Mouse (Mus musculus): ENCODE data around the gene Ubxn4. TPM values are rescaled to one million over a fixed set of nuclear protein-coding genes. Genes with fewer than 3 reads are reported as not detected.
"Not testable (repeated sequence)": the region's sequence is repeated elsewhere in the genome, so short reads cannot be mapped to it uniquely, and the experiment has no call there.

Ubxn4 gene
- polyA plus RNA-seq, 1 experiment from 2014 or later, result 70.9 TPM

DNA sequence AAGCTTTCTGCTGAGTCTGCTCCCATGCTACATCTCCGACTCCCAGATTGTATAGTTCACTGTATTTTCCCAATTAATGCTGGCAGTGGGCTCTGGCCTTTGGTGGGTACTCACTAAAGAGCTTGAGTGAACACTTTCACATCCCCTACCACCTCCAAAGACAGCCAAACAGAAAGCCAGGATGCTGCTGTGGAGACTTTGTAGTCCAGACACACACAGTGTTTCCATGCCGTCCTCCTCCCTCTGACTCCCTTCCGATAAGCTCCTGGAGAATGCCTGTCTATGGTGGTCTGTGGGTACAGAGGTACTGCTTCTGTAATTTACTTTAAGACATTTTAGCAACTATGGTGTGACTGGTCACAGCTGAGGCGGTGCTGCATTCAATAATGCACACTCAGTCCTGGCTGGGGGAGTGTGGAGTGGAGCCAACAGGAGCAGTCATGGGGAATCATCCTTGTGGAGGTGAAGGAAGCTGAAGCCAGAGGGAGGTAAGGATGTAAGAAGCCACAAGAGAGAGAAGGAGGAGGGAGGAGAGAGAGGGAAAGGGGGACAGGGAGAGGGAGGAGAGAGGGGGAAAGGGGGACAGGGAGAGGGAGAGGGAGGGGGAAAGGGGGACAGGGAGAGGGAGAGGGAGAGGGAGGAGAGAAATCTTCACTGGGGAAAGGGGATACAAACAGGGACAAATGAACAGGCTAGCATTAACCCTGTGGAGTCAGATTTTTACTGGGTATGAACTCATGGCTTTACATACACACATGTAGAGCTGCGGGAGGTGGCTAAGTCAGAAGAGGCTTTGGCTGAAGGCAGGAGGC is 52.2 kb downstream of the Ubxn4 start:
- Histone ChIP-seq H3K4me1 (ENCODE audit: insufficient read depth, low read depth, low read length) (no peaks in the 10 kb centered on the region), H3K4me3 (ENCODE audit: low read depth, low read length) (no peak overlapping the region), H3K9me3 (ENCODE audit: low read length) (no peaks in the 10 kb centered on the region), H3K27me3 (replicated peaks; ENCODE audit: insufficient read depth, low read length) (no peaks in the 10 kb centered on the region), H3K36me3 (ENCODE audit: insufficient read depth, low read length) (no peaks in the 10 kb centered on the region), H3K27ac (ENCODE audit: low read length) (no peak overlapping the region), H3K9ac (replicated peaks; ENCODE audit: low read depth) (no peak overlapping the region), H3K4me2 (replicated peaks; ENCODE audit: low read depth, low read length) (no peak overlapping the region)
- 70% methylated on average over 5 of the region's 5 CpGs for WGBS
- ATAC-seq (no peak), DNase-seq (ENCODE audit: low spot score) (no peak)
- TF ChIP-seq EP300 (IDR thresholded peaks at IDR 0.05) (no peak), CTCF (IDR thresholded peaks at IDR 0.05) (no peak)

DNA sequence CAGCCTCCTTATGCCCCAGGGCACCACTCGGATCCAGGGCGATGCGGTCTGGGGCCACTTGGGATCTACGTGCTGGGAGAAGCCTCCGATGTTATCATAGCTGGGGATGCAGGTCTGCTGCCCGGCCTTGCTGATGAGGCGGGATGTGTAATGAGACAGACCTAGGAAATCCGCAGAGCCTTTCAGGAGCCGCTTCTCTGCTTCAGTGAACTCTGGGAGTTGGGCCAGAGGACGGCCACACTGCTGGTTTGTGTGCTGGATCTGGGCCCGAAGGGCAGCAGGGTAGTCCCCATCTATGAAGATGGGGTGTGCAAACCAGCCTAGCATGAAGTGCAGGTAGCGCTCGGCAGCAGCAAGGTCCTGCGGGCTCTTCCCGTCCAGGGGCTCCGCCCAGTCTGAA is 60.1 kb downstream of the Ubxn4 start:
- Histone ChIP-seq H3K4me1 (ENCODE audit: insufficient read depth, low read depth, low read length) (no peaks in the 10 kb centered on the region), H3K36me3 (ENCODE audit: insufficient read depth, low read length) (no peaks in the 10 kb centered on the region), H3K9me3 (ENCODE audit: low read length) (no peaks in the 10 kb centered on the region), H3K4me3 (ENCODE audit: low read depth, low read length) (no peak overlapping the region), H3K27ac (ENCODE audit: low read length) (no peak overlapping the region), H3K27me3 (replicated peaks; ENCODE audit: insufficient read depth, low read length) (no peaks in the 10 kb centered on the region), H3K4me2 (replicated peaks; ENCODE audit: low read depth, low read length) (no peak overlapping the region), H3K9ac (replicated peaks; ENCODE audit: low read depth) (no peak overlapping the region)
- no peak for ATAC-seq
- WGBS, result 88% methylated on average over 16 of the region's 16 CpGs
- no peak for DNase-seq (ENCODE audit: low spot score)
- TF ChIP-seq EP300 (IDR thresholded peaks at IDR 0.05) (no peak), CTCF (IDR thresholded peaks at IDR 0.05) (no peak)

DNA sequence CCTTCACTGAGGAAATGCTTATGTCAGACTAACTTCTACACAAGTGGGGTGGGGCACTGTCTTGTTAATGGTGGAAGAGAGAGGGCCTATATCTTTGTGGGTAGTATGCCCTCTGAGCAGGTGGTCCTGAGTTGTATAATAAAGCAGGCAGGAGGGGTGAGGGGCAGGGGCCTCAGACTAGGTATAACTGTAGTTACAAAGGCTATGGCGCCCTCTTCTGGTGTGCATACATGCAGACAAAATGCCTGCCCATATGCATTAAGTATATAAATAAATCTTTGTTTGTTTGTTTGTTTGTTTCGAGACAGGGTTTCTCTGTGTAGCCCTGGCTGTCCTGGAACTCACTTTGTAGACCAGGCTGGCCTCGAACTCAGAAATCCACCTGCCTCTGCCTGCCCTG is 65.3 kb downstream of the Ubxn4 start:
- Histone ChIP-seq H3K36me3 (ENCODE audit: insufficient read depth, low read length) (no peaks in the 10 kb centered on the region), H3K4me3 (ENCODE audit: low read depth, low read length) (no peak overlapping the region), H3K4me2 (replicated peaks; ENCODE audit: low read depth, low read length) (no peak overlapping the region), H3K4me1 (ENCODE audit: insufficient read depth, low read depth, low read length) (no peaks in the 10 kb centered on the region), H3K9me3 (ENCODE audit: low read length) (no peaks in the 10 kb centered on the region), H3K27me3 (replicated peaks; ENCODE audit: insufficient read depth, low read length) (no peaks in the 10 kb centered on the region), H3K9ac (replicated peaks; ENCODE audit: low read depth) (no peak overlapping the region), H3K27ac (ENCODE audit: low read length) (no peak overlapping the region)
- WGBS, result 76% methylated on average over 3 of the region's 3 CpGs
- ATAC-seq (no peak), DNase-seq (ENCODE audit: low spot score) (no peak)
- no peak for TF ChIP-seq EP300 (IDR thresholded peaks at IDR 0.05)
- TF ChIP-seq CTCF (IDR thresholded peaks at IDR 0.05), result no peak

DNA sequence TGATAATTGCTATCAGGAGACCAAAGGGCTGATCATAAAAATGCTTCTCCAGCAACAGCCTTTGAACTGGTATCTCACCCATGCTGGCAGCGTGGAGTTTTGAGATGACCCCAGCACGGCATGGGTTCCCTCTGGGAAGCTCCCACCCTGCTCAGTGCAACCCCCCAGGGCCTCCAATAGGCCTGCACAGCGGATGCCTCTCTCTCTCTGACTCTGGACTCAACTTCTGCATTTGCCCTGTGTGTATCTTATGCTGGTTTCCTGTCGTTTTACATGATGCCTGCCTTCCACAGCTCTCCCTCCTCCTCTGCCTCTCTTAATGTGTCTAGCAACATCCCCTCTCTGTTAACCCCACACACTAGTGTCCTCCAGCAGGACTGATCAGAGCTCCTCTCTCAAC is 70.9 kb downstream of the Ubxn4 start:
- Histone ChIP-seq H3K27me3 (replicated peaks; ENCODE audit: insufficient read depth, low read length) (no peaks in the 10 kb centered on the region), H3K4me3 (ENCODE audit: low read depth, low read length) (no peak overlapping the region), H3K27ac (ENCODE audit: low read length) (no peak overlapping the region), H3K9ac (replicated peaks; ENCODE audit: low read depth) (no peak overlapping the region), H3K4me2 (replicated peaks; ENCODE audit: low read depth, low read length) (no peak overlapping the region), H3K4me1 (ENCODE audit: insufficient read depth, low read depth, low read length) (no peaks in the 10 kb centered on the region), H3K36me3 (ENCODE audit: insufficient read depth, low read length) (no peaks in the 10 kb centered on the region), H3K9me3 (ENCODE audit: low read length) (no peaks in the 10 kb centered on the region)
- DNase-seq (ENCODE audit: low spot score) (no peak), ATAC-seq (no peak)
- 53% methylated on average over 4 of the region's 4 CpGs for WGBS
- TF ChIP-seq CTCF (IDR thresholded peaks at IDR 0.05), result no peak
- TF ChIP-seq EP300 (IDR thresholded peaks at IDR 0.05), result no peak

DNA sequence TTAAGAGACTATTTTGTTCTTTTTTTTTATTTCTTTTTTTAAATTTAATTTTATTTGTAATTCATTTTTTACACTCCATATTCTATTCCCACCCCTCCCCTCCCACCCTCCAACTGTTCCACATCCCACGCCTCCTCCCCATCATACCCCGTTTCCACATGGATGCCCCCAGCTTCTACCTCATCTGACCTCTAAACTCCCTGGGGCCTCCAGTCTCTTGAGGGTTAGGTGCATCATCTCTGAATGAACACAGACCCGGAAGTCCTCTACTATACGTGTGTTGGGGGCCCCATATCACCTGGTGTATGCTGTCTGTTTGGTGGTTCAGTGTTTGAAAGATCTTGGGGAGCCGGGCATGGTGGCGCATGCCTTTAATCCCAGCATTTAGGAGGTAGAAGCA is 75.5 kb downstream of the Ubxn4 start:
- not testable (repeated sequence) for H3K4me3 ChIP-seq (ENCODE audit: low read depth, low read length); H3K27ac ChIP-seq (ENCODE audit: low read length); H3K4me2 ChIP-seq (replicated peaks; ENCODE audit: low read depth, low read length); DNase-seq (ENCODE audit: low spot score); H3K9ac ChIP-seq (replicated peaks; ENCODE audit: low read depth); ATAC-seq; H3K9me3 ChIP-seq (ENCODE audit: low read length); H3K27me3 ChIP-seq (replicated peaks; ENCODE audit: insufficient read depth, low read length); H3K4me1 ChIP-seq (ENCODE audit: insufficient read depth, low read depth, low read length); H3K36me3 ChIP-seq (ENCODE audit: insufficient read depth, low read length)
- WGBS, result 86% methylated on average over 6 of the region's 6 CpGs

DNA sequence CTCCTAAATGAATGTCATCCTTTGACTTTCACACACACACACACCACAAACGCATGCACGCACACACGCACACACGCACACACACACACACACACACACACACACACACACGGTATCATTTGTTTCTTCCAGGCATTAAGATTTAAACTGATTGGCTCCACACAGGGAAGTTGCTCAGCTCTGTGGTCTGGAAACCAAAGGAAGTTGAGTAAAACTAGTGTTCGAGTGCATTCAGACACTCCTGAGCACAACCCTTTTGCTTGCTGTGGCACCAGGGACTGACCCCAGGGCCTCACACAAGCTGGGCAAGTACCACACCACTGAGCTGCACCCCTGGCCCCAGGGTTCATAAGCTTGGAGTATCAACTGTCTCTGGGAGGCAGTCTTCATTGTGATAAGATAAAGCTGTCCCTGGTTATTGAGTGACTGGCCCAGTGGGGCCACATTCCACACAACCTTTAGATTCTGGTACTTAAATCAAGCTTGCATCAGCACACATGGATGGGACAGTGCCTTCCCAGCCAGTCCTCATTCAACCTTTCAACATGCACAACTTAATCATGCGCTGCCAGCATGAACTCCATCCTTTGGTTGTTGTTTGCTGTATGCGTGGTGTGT is 79.4 kb downstream of the Ubxn4 start:
- H3K4me1 ChIP-seq (ENCODE audit: insufficient read depth, low read depth, low read length), result no peaks in the 10 kb centered on the region
- DNase-seq (ENCODE audit: low spot score), result no peak
- H3K27me3 ChIP-seq (replicated peaks; ENCODE audit: insufficient read depth, low read length), result no peaks in the 10 kb centered on the region
- H3K4me2 ChIP-seq (replicated peaks; ENCODE audit: low read depth, low read length), result no peak overlapping the region
- no peak for TF ChIP-seq EP300 (IDR thresholded peaks at IDR 0.05)
- no peak for TF ChIP-seq CTCF (IDR thresholded peaks at IDR 0.05)
- H3K27ac ChIP-seq (ENCODE audit: low read length), result no peak overlapping the region
- 73% methylated on average over 8 of the region's 8 CpGs for WGBS
- no peak overlapping the region for H3K9ac ChIP-seq (replicated peaks; ENCODE audit: low read depth)
- no peaks in the 10 kb centered on the region for H3K9me3 ChIP-seq (ENCODE audit: low read length)
- no peak overlapping the region for H3K4me3 ChIP-seq (ENCODE audit: low read depth, low read length)
- no peak for ATAC-seq
- 0 out of 2 replicates have a peak, but pooled peaks cover 4% of the 10 kb centered on the region for H3K36me3 ChIP-seq (ENCODE audit: insufficient read depth, low read length)

Data from lung, postnatal 0 days (tissue).